Mouse (Mus musculus) midbrain, embryonic 16.5 days (tissue): ENCODE measurements at regions not wholly inside any gene's neighbourhood (a gene's known extent, or its start where the extent isn't known, plus 50 kb on each side); places are given as distances from the start of the nearest gene placed in this dataset.

Experiments used
- ATAC-seq: fragments of 200-750 bp; cut with Nextera tagmentation; 2 replicates; pipeline ENCODE4 v1.8.0; 2017; ENCODE audit warnings: moderate TSS enrichment
- H3K27ac ChIP-seq: fragments of 300-500 bp; sonication (generic); 2 replicates; pipeline ENCODE4 v1.5.1; 2014; ENCODE audit warnings: mild to moderate bottlenecking, low read length, mixed read lengths
- H3K27me3 ChIP-seq: fragments of 300-500 bp; sonication (generic); 2 replicates; pipeline ENCODE4 v1.6.1; 2014; ENCODE audit warnings: low read depth, low read length, mixed read lengths; ENCODE audit not compliant: control insufficient read depth, insufficient read depth
- H3K36me3 ChIP-seq: fragments of 300-500 bp; sonication (generic); 2 replicates; pipeline ENCODE4 v1.6.1; 2014; ENCODE audit warnings: mild to moderate bottlenecking, low read length, moderate library complexity, mixed read lengths; ENCODE audit not compliant: control insufficient read depth, insufficient read depth
- H3K4me1 ChIP-seq: fragments of 300-500 bp; sonication (generic); 2 replicates; pipeline ENCODE4 v1.6.1; 2014; ENCODE audit warnings: mild to moderate bottlenecking, low read length, mixed read lengths; ENCODE audit not compliant: control insufficient read depth, insufficient read depth
- H3K4me2 ChIP-seq: fragments of 300-500 bp; sonication (generic); 2 replicates; pipeline ENCODE4 v1.6.1; 2014; ENCODE audit warnings: mild to moderate bottlenecking, low read length, mixed read lengths
- H3K4me3 ChIP-seq: fragments of 300-500 bp; sonication (generic); 2 replicates; pipeline ENCODE4 v1.5.1; 2014; ENCODE audit warnings: low read depth, mild to moderate bottlenecking, low read length, moderate library complexity, mixed read lengths
- H3K9ac ChIP-seq: fragments of 300-500 bp; sonication (generic); 2 replicates; pipeline ENCODE4 v1.6.1; 2014; ENCODE audit warnings: low read depth, low read length, mixed read lengths
- H3K9me3 ChIP-seq: fragments of 300-500 bp; sonication (generic); replicated peaks from 2 replicates; pipeline ENCODE4 v1.6.1; 2014; ENCODE audit warnings: mild to moderate bottlenecking, low read length, mixed read lengths; ENCODE audit not compliant: control insufficient read depth, poor library complexity, severe bottlenecking
- WGBS: fragments of 180-500 bp; shearing (Covaris S2); extraction: QIAGEN DNeasy Blood & Tissue Kit; methylation state at CpG from one replicate; pipeline ENCODE4 v1.1.7; 2014; 5-methylcytosine and 5-hydroxymethylcytosine counted together

DNA sequence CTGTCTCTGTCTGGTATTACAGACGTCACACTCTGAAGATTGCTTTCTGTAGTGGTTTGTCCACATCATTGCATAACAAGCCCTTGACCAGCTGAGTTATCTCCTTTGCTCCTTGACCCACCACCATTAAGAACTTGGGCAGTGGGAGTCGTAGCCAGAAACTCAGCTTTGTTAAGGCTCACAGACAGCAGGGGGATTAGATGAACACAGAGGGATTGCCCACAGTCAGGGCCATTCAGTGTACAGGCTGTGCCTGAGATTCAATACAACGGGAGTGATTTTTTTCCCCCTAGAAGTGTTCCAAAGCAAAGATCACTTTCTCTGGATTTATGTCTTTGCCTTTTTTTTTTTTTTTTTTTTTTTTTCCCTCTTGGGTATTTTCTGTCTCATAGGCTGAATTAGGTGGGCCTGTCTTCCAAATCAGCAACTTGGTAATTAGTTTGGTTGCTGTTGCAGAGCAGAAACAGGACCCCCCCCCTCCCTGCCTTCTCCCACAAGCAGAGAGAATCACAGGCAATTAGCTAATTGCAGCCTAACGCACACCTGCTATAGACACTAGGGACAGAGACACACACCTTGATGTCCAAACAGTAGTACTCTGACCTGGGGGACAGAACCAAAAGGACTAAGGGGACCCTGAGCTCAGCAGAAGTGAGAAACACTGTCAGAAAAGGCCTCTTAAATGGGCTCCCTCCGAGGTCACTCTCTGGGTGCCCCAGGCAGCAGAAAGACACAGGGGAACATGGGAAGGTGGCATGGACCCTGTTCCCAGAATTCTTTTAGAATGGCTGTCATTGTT lies 340.4 kb upstream of the Dynlrb2 start:
- no peak overlapping the region for H3K4me2 ChIP-seq
- H3K9ac ChIP-seq: no peak overlapping the region
- no peaks in the 10 kb centered on the region for H3K36me3 ChIP-seq
- no peak overlapping the region for H3K4me3 ChIP-seq
- ATAC-seq: no peak
- H3K27ac ChIP-seq: no peak overlapping the region
- 0 out of 2 replicates have a peak, but pooled peaks cover 2% of the 10 kb centered on the region for H3K4me1 ChIP-seq
- H3K27me3 ChIP-seq: no peaks in the 10 kb centered on the region
- 31% methylated on average over 5 of the region's 5 CpGs for WGBS
- H3K9me3 ChIP-seq: no peaks in the 10 kb centered on the region

DNA sequence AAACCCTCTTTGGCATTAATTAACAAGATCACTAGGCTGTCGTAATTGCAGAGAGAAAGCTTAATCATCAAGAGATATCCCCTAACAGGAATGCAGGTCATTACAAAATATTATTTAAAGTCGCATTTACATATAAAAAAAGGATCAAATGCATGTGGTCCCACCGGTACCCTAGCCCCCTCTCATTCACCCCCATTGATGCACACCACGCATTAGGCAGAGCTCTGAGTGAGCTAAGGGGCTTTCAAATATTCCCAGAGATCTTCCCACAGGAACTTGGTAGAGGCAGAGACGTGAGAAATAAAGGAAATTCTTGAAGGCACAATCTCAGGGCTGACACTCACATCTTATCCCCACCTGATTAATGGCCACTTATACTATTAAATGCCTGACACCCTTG lies 343.8 kb upstream of the Dynlrb2 start:
- Histone ChIP-seq H3K36me3 (no peaks in the 10 kb centered on the region), H3K27me3 (no peaks in the 10 kb centered on the region), H3K9me3 (no peaks in the 10 kb centered on the region), H3K9ac (no peak overlapping the region), H3K27ac (no peak overlapping the region), H3K4me1 (0 out of 2 replicates have a peak, but pooled peaks cover 2% of the 10 kb centered on the region), H3K4me2 (no peak overlapping the region), H3K4me3 (no peak overlapping the region)
- ATAC-seq: no peak
- 54% methylated on average over 5 of the region's 5 CpGs for WGBS

DNA sequence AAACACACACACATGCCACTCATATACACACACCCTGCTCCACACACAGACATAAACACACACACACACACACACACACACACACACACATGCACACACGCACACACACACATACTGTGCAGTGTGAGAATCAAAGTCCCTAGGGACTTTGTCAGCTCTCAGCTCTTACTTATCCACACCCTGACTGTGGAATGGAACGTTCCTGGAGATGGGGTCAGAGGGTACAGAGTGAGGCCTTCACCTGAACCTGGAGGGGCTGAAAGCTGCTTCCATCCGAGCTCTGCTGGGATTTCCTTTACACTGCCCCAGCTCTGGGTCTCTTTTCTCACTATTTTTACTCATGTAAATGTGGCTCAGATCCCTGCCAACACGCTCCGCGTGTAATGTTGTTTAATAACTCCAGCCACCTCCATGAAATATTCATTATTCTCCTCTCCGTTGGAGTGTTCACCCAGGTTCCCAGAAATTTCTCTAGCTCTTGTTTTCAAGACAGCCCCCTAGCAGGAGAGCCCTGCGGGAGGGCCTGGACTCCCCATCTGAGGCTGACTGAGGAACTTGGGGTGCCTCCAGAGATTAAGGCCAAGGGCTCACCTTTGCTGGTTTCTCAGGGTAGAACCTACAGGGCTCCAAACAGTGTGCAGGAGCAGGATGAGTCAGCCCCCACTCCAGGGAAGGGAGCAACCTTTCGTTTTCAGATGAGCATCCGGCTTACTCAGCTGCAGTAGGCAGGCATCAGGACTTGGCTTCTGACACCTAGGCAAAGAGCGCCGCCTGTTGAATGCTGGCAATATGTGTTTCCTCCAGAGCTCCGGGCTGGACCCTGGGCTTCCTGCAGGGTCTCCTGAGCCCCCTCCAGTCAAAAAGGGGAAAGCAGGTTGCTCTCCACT lies 360.8 kb upstream of the Dynlrb2 start:
- Histone ChIP-seq H3K4me1 (peaks cover 7% of the 10 kb centered on the region), H3K4me2 (peak overlapping the region; percentile 10; the same call in 1 of the 2 replicates), H3K4me3 (no peak overlapping the region), H3K36me3 (no peaks in the 10 kb centered on the region), H3K9me3 (no peaks in the 10 kb centered on the region), H3K27ac (peak overlapping the region; percentile 51), H3K9ac (no peak overlapping the region), H3K27me3 (no peaks in the 10 kb centered on the region)
- WGBS: 26% methylated on average over 13 of the region's 13 CpGs
- ATAC-seq: 0 out of 2 replicates have a peak, but pooled peaks have one; percentile 25

DNA sequence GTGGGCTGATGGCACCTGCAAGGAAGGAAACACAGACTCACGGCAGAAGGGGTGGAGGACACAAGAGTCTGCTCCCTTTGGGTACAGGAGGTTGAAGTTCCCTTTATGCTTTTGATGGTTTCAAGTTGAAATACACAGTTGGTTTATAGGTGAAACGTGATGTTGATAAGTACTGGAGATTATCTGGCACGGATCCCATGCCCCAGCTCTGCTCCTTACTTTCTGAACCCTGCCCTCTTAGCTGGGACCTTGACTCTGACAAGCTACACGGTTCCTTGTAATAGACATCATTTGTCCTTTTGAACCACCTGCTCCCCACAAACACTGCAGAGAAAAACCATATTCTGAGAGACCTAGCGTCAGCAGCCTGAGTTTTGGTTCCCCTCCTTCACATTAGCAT lies 363.4 kb upstream of the Dynlrb2 start:
- no peak for ATAC-seq
- Histone ChIP-seq H3K4me3 (no peak overlapping the region), H3K4me2 (no peak overlapping the region), H3K4me1 (peaks cover 7% of the 10 kb centered on the region), H3K9me3 (no peaks in the 10 kb centered on the region), H3K36me3 (no peaks in the 10 kb centered on the region), H3K27ac (no peak overlapping the region), H3K9ac (no peak overlapping the region), H3K27me3 (no peaks in the 10 kb centered on the region)
- 87% methylated on average over 5 of the region's 5 CpGs for WGBS

DNA sequence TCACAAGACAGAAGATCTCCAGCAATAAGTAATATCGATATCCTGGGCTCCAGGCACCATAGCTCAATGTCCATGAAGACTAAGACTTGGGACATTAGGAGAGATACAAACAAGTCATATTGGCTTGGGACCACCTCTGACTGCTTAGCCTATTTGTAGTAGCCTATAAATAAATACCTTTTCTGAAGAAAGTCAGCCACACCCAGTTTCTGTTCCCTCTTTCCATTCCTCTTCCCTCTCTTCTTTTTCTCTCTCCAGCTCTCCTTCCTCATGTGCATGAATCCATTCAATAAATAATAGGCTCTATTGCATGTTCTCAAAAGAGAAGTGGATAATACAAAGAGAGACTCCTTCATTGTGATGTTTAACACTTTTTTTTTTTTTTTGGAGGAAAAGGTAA lies 364.8 kb upstream of the Dynlrb2 start:
- Histone ChIP-seq H3K9me3 (no peaks in the 10 kb centered on the region), H3K27me3 (no peaks in the 10 kb centered on the region), H3K4me1 (peaks cover 7% of the 10 kb centered on the region), H3K4me3 (no peak overlapping the region), H3K4me2 (no peak overlapping the region), H3K36me3 (no peaks in the 10 kb centered on the region), H3K27ac (no peak overlapping the region), H3K9ac (no peak overlapping the region)
- ATAC-seq: no peak
- WGBS: 96% methylated on average over 1 of the region's 1 CpGs

DNA sequence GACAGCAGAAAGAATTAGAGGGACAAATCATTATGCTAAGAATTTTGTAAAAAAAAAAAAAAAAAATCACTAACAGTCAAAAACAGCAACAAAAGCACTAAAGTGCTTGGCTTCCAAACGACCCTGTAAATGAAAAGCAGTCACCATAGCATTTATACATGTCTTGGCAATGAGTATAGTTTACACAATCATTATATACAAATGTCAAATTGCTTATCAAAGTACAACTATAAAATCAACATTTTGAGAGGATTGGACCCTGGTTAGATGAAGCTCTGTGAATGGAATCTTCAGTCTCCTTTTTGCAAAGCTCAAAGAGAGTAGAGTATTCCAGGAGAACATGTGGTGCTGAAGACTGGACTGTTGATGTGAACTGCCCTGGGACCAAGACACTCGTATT lies 367.0 kb upstream of the Dynlrb2 start:
- Histone ChIP-seq H3K36me3 (no peaks in the 10 kb centered on the region), H3K4me1 (no peaks in the 10 kb centered on the region), H3K9me3 (no peaks in the 10 kb centered on the region), H3K4me3 (no peak overlapping the region), H3K9ac (no peak overlapping the region), H3K27ac (no peak overlapping the region), H3K27me3 (no peaks in the 10 kb centered on the region), H3K4me2 (no peak overlapping the region)
- 72% methylated on average over 2 of the region's 2 CpGs for WGBS
- no peak for ATAC-seq

DNA sequence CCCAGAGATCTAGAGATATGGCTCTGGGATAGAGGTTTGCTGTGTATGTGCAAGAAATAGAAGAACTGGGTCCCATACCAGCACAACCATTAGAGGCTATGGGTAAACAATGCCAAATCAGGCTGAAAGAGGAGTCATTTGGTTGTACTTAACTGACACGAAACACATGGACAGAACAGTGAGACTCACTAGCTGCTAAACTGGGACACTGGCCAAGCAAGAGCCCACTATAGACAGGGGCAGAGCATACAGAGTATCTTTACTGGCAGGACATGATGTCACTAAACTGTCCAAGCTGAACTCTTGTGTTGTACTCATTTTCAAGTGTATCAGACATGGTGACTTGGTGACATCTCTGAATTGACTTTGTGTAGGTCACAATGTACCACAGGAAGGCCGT lies 371.3 kb upstream of the Dynlrb2 start:
- Histone ChIP-seq H3K9ac (no peak overlapping the region), H3K27me3 (no peaks in the 10 kb centered on the region), H3K4me1 (no peaks in the 10 kb centered on the region), H3K9me3 (no peaks in the 10 kb centered on the region), H3K27ac (no peak overlapping the region), H3K36me3 (no peaks in the 10 kb centered on the region), H3K4me3 (no peak overlapping the region), H3K4me2 (no peak overlapping the region)
- ATAC-seq: no peak
- 87% methylated on average over 2 of the region's 2 CpGs for WGBS

DNA sequence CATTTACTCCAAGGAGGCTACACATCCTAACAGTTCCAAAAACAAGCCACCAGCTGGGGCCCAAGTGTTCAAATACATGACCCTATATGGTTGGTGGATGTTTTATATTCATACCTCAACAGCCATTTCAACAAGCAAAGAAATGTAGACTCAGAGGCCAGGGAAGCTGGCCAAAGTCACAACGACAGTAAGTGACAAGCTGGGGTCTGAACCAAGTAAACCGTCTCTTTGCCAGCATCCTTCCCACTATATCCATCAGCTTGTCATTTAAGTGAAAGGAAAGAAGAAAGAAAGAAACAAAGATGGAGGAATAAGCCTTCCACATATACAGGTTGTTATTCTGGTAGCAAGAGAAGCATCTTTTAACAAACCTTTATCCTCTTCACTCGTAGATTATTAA lies 371.7 kb upstream of the Dynlrb2 start:
- no peak for ATAC-seq

DNA sequence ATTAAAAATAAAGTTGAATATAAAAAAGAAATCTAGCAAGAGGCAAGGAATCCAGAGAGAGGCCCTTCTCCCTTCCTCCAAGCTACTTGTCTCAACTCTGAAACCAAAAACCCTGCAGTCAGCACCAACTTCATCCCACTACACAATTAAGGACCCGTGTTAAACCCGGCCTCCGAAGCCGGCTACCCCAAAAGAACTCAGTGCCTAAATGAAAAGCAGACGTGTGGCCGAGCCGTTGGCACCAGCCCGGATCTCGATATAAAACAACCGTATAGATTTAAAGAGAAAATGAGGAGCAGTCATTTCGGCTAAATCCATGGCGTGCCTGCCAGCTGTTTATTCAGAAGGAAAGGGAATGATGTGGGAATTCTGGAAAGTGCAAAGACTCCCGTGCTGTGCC lies 384.7 kb upstream of the Dynlrb2 start:
- no peak for ATAC-seq
- no peak overlapping the region for H3K9ac ChIP-seq
- H3K9me3 ChIP-seq: no peaks in the 10 kb centered on the region
- H3K36me3 ChIP-seq: no peaks in the 10 kb centered on the region
- H3K4me1 ChIP-seq: peaks cover 6% of the 10 kb centered on the region; the same call in 1 of the 2 replicates
- no peak overlapping the region for H3K27ac ChIP-seq
- no peak overlapping the region for H3K4me2 ChIP-seq
- H3K27me3 ChIP-seq: no peaks in the 10 kb centered on the region
- WGBS: 89% methylated on average over 13 of the region's 13 CpGs
- H3K4me3 ChIP-seq: no peak overlapping the region

More for the DNA sequence above, 371.7 kb upstream of the Dynlrb2 start:
- Histone ChIP-seq H3K27ac (no peak overlapping the region), H3K9me3 (no peaks in the 10 kb centered on the region), H3K4me3 (no peak overlapping the region), H3K36me3 (no peaks in the 10 kb centered on the region), H3K4me1 (no peaks in the 10 kb centered on the region), H3K4me2 (no peak overlapping the region), H3K27me3 (no peaks in the 10 kb centered on the region), H3K9ac (no peak overlapping the region)
- 90% methylated on average over 3 of the region's 3 CpGs for WGBS
